Mouse (Mus musculus): ENCODE measurements around the gene Dqx1. TPM values are rescaled to one million over a fixed set of nuclear protein-coding genes. Genes with fewer than 3 reads are reported as not detected.

The Dqx1 gene
- 1.3 TPM for polyA plus RNA-seq (2014; fragmentation: Illumina TruSeq; extraction: RNeasy Lipid Tissue Mini Kit (QIAGEN cat#74804); ENCODE audit: low read depth, low replicate concordance)

GRCm38 (mm10) chr6:83057790-83058189 is at the start of gene Dqx1:
TSS of gene Dqx1 (plus strand) at chr6:83057844.

GRCm38 (mm10) chr6:83033249-83034185 is 24.1 kb upstream of the Dqx1 start, which contains the start of the genes Dok1 and Loxl3:
TSS of gene Dok1 (minus strand) at chr6:83033471.
TSS of gene Loxl3 (plus strand) at chr6:83034173.

GRCm38 (mm10) chr6:83054074-83054851 is 3.4 kb upstream of the Dqx1 start, which contains the start of gene Aup1:
TSS of gene Aup1 (plus strand) at chr6:83054521.

GRCm38 (mm10) chr6:83054871-83055431 is 2.7 kb upstream of the Dqx1 start, which contains the start of gene Htra2:
TSS of gene Htra2 (minus strand) at chr6:83055273.

GRCm38 (mm10) chr6:83070247-83070310 is 12.4 kb downstream of the Dqx1 start, which contains the start of gene Tlx2:
TSS of gene Tlx2 (minus strand) at chr6:83070293.

GRCm38 (mm10) chr6:83077630-83078323 is 20.1 kb downstream of the Dqx1 start, which contains the start of gene Pcgf1:
TSS of gene Pcgf1 (plus strand) at chr6:83077869.

GRCm38 (mm10) chr6:83086121-83087035 is 28.7 kb downstream of the Dqx1 start, which contains the start of gene Lbx2:
TSS of gene Lbx2 (plus strand) at chr6:83086367.

GRCm38 (mm10) chr6:83101316-83101687 is 43.7 kb downstream of the Dqx1 start, which contains the start of the genes Ccdc142 and Gm42688:
TSS of gene Ccdc142 (plus strand) at chr6:83101601.
TSS of gene Gm42688 (plus strand) at chr6:83101617.

GRCm38 (mm10) chr6:83108762-83109668 is 51.4 kb downstream of the Dqx1 start, which contains the start of gene Mrpl53:
TSS of gene Mrpl53 (plus strand) at chr6:83109040.

GRCm38 (mm10) chr6:83115011-83115671 is 57.5 kb downstream of the Dqx1 start, which contains the start of gene Mogs:
TSS of gene Mogs (plus strand) at chr6:83115496.

Other genes with a start within 250 kb of the Dqx1 start
- 0.34 TPM for gene Sema4f, start 118.1 kb upstream of the Dqx1 start, polyA plus RNA-seq (2014; fragmentation: Illumina TruSeq; extraction: RNeasy Lipid Tissue Mini Kit (QIAGEN cat#74804); ENCODE audit: low read depth, low replicate concordance)
- not detected for gene M1ap, start 110.9 kb upstream of the Dqx1 start, polyA plus RNA-seq (2014; fragmentation: Illumina TruSeq; extraction: RNeasy Lipid Tissue Mini Kit (QIAGEN cat#74804); ENCODE audit: low read depth, low replicate concordance)
- gene Dok1, start 24.4 kb upstream of the Dqx1 start, polyA plus RNA-seq (2014; fragmentation: Illumina TruSeq; extraction: RNeasy Lipid Tissue Mini Kit (QIAGEN cat#74804); ENCODE audit: low read depth, low replicate concordance), result 3.5 TPM
- 4.9 TPM for gene Loxl3, start 23.7 kb upstream of the Dqx1 start, polyA plus RNA-seq (2014; fragmentation: Illumina TruSeq; extraction: RNeasy Lipid Tissue Mini Kit (QIAGEN cat#74804); ENCODE audit: low read depth, low replicate concordance)
- 107 TPM for gene Aup1, start 3.3 kb upstream of the Dqx1 start, polyA plus RNA-seq (2014; fragmentation: Illumina TruSeq; extraction: RNeasy Lipid Tissue Mini Kit (QIAGEN cat#74804); ENCODE audit: low read depth, low replicate concordance)
- gene Htra2, start 2.6 kb upstream of the Dqx1 start, polyA plus RNA-seq (2014; fragmentation: Illumina TruSeq; extraction: RNeasy Lipid Tissue Mini Kit (QIAGEN cat#74804); ENCODE audit: low read depth, low replicate concordance), result 41.4 TPM
- gene Tlx2, start 12.4 kb downstream of the Dqx1 start, polyA plus RNA-seq (2014; fragmentation: Illumina TruSeq; extraction: RNeasy Lipid Tissue Mini Kit (QIAGEN cat#74804); ENCODE audit: low read depth, low replicate concordance), result not detected
- 10.6 TPM for gene Pcgf1, start 20.0 kb downstream of the Dqx1 start, polyA plus RNA-seq (2014; fragmentation: Illumina TruSeq; extraction: RNeasy Lipid Tissue Mini Kit (QIAGEN cat#74804); ENCODE audit: low read depth, low replicate concordance)
- gene Lbx2, start 28.5 kb downstream of the Dqx1 start, polyA plus RNA-seq (2014; fragmentation: Illumina TruSeq; extraction: RNeasy Lipid Tissue Mini Kit (QIAGEN cat#74804); ENCODE audit: low read depth, low replicate concordance), result 0.76 TPM
- 0.73 TPM for gene Ccdc142, start 43.8 kb downstream of the Dqx1 start, polyA plus RNA-seq (2014; fragmentation: Illumina TruSeq; extraction: RNeasy Lipid Tissue Mini Kit (QIAGEN cat#74804); ENCODE audit: low read depth, low replicate concordance)
- gene Gm42688, start 43.8 kb downstream of the Dqx1 start, polyA plus RNA-seq (2014; fragmentation: Illumina TruSeq; extraction: RNeasy Lipid Tissue Mini Kit (QIAGEN cat#74804); ENCODE audit: low read depth, low replicate concordance), result 1.6 TPM
- gene Mrpl53, start 51.2 kb downstream of the Dqx1 start, polyA plus RNA-seq (2014; fragmentation: Illumina TruSeq; extraction: RNeasy Lipid Tissue Mini Kit (QIAGEN cat#74804); ENCODE audit: low read depth, low replicate concordance), result 134 TPM
- gene Mogs, start 57.7 kb downstream of the Dqx1 start, polyA plus RNA-seq (2014; fragmentation: Illumina TruSeq; extraction: RNeasy Lipid Tissue Mini Kit (QIAGEN cat#74804); ENCODE audit: low read depth, low replicate concordance), result 11.1 TPM
- gene Wbp1, start 63.7 kb downstream of the Dqx1 start, polyA plus RNA-seq (2014; fragmentation: Illumina TruSeq; extraction: RNeasy Lipid Tissue Mini Kit (QIAGEN cat#74804); ENCODE audit: low read depth, low replicate concordance), result 77.2 TPM
- 9.5 TPM for gene Ino80b, start 67.6 kb downstream of the Dqx1 start, polyA plus RNA-seq (2014; fragmentation: Illumina TruSeq; extraction: RNeasy Lipid Tissue Mini Kit (QIAGEN cat#74804); ENCODE audit: low read depth, low replicate concordance)
- 10.5 TPM for gene Rtkn, start 77.6 kb downstream of the Dqx1 start, polyA plus RNA-seq (2014; fragmentation: Illumina TruSeq; extraction: RNeasy Lipid Tissue Mini Kit (QIAGEN cat#74804); ENCODE audit: low read depth, low replicate concordance)
- gene Wdr54, start 98.6 kb downstream of the Dqx1 start, polyA plus RNA-seq (2014; fragmentation: Illumina TruSeq; extraction: RNeasy Lipid Tissue Mini Kit (QIAGEN cat#74804); ENCODE audit: low read depth, low replicate concordance), result 1.9 TPM
- not detected for gene 1700003E16Rik, start 98.6 kb downstream of the Dqx1 start, polyA plus RNA-seq (2014; fragmentation: Illumina TruSeq; extraction: RNeasy Lipid Tissue Mini Kit (QIAGEN cat#74804); ENCODE audit: low read depth, low replicate concordance)
- gene Dctn1, start 108.1 kb downstream of the Dqx1 start, polyA plus RNA-seq (2014; fragmentation: Illumina TruSeq; extraction: RNeasy Lipid Tissue Mini Kit (QIAGEN cat#74804); ENCODE audit: low read depth, low replicate concordance), result 81.2 TPM
- gene Slc4a5, start 162.0 kb downstream of the Dqx1 start, polyA plus RNA-seq (2014; fragmentation: Illumina TruSeq; extraction: RNeasy Lipid Tissue Mini Kit (QIAGEN cat#74804); ENCODE audit: low read depth, low replicate concordance), result not detected

All from heart, adult 10 weeks (tissue).